Mouse (Mus musculus) cerebellum, postnatal 14 days (tissue): Measurements from ENCODE around the gene Dstn.

Experiments
- DNase-seq, 2 experiments: peaks; one replicate each; pipeline ENCODE4 v3.0.0; 2021; ENCODE audit warnings: mixed read lengths in 2 of 2

The Dstn gene

GRCm38 (mm10) chr2:143914760-143915599 is at the start of gene Dstn:
TSS of gene Dstn (plus strand) at chr2:143915320.
- DNase-seq, result peak; percentile 96 to 98

- peak; percentile 86 to 88 for DNase-seq
Measured at GRCm38 (mm10) chr2:143867326-143867725, 47.8 kb upstream of the Dstn start.

- no peak for DNase-seq
Measured at GRCm38 (mm10) chr2:143870936-143871688, 44.0 kb upstream of the Dstn start.

- no peak for DNase-seq
Measured at GRCm38 (mm10) chr2:143876026-143876425, 39.1 kb upstream of the Dstn start.

GRCm38 (mm10) chr2:143876929-143877632 is 38.0 kb upstream of the Dstn start:
- no peak for DNase-seq

GRCm38 (mm10) chr2:143879311-143879710 is 35.8 kb upstream of the Dstn start:
- no peak for DNase-seq

GRCm38 (mm10) chr2:143882002-143882401 is 33.1 kb upstream of the Dstn start:
- peak; percentile 20 to 32 for DNase-seq

- no peak for DNase-seq
Measured at GRCm38 (mm10) chr2:143882606-143883288, 32.4 kb upstream of the Dstn start.

GRCm38 (mm10) chr2:143889131-143889859 is 25.8 kb upstream of the Dstn start:
- no peak for DNase-seq

GRCm38 (mm10) chr2:143889860-143890433 is 25.2 kb upstream of the Dstn start:
- no peak for DNase-seq

- no peak for DNase-seq
Measured at GRCm38 (mm10) chr2:143891302-143892048, 23.6 kb upstream of the Dstn start.

- no peak for DNase-seq
Measured at GRCm38 (mm10) chr2:143899470-143900220, 15.5 kb upstream of the Dstn start.

GRCm38 (mm10) chr2:143900821-143901351 is 14.2 kb upstream of the Dstn start:
- DNase-seq, result peak; percentile 50 to 71

GRCm38 (mm10) chr2:143903376-143904045 is 11.6 kb upstream of the Dstn start:
- DNase-seq, result no peak

GRCm38 (mm10) chr2:143904896-143905295 is 10.2 kb upstream of the Dstn start:
- DNase-seq, result peak in 1 of 2 experiments; percentile 17

GRCm38 (mm10) chr2:143909230-143909629 is 5.9 kb upstream of the Dstn start:
- no peak for DNase-seq

- DNase-seq, result no peak
Measured at GRCm38 (mm10) chr2:143912199-143912598, 2.9 kb upstream of the Dstn start.

- no peak for DNase-seq
Measured at GRCm38 (mm10) chr2:143914221-143914620, 899 bp upstream of the Dstn start.

GRCm38 (mm10) chr2:143915600-143916135 is 548 bp downstream of the Dstn start:
- peak; percentile 79 to 82 for DNase-seq
